Mouse (Mus musculus) c-Kit-positive CD71-negative TER-119-negative erythroid progenitor cells, embryonic 14.5 days (primary cell): ENCODE results near the gene Gsk3b.

Experiments used
- DNase-seq: peaks from one replicate; pipeline ENCODE4 v3.0.0-alpha.2; 2013; ENCODE audit warnings: low read depth

Gsk3b gene

GRCm38 (mm10) chr16:38283300-38283699, 194.5 kb downstream of the Gsk3b start:
- no peak for DNase-seq

DNA sequence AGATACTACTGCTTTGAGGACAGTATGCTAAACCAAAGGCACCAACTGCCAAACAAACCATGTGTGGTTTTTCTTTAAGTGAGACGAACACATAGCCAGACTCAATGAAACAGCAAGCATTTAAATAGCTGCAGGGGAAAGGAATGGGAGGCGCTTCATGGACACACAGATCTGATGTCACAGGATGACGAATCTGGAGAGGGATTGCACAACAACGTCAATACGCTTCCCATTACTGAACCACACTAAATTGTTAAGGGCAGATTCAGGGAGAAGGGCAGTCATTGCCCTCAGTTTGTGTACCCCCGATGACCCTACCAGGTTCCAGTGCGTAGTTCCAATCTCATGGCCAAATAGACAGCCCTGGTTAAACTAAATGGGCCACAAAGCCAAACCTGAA, 197.0 kb downstream of the Gsk3b start:
- no peak for DNase-seq

DNA sequence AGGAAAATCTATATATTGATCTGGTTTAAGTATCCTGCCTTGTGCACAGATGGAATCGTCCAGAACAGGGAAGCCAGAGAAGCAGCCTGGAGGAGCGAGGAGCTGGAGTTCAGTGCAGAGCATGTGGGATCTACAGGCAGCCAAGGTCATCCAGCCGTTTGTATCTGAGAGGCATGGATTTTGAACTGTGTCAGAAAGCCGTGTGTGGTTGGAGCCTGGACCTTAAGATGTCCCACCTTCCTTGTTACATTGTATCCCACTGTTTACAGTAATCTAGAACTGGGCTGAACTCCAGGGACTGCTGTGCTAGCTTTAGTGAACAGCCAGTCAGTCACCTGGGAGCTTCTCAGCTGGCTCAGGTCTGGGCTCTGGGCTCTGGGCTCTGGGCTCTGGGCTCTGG, 197.7 kb downstream of the Gsk3b start:
- DNase-seq, result no peak

DNA sequence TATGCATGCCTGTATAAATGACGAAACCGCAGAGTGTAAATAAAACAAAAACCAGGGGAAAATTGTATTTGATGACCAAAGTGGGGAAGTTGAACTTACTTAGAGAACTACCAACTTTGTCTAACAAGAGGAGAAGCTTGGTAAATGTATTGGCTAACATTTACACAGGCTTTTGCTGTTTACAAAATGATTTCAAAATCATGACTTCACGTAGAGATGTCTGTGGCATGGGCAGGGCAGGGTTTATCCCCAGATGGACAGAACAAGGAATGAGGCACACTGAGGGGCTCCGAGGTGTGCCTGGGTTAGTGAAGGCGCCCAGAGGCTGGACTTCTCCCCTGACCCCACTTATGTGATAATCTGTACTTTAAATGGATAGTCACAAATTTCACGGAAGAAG, 198.6 kb downstream of the Gsk3b start:
- DNase-seq, result no peak

DNA sequence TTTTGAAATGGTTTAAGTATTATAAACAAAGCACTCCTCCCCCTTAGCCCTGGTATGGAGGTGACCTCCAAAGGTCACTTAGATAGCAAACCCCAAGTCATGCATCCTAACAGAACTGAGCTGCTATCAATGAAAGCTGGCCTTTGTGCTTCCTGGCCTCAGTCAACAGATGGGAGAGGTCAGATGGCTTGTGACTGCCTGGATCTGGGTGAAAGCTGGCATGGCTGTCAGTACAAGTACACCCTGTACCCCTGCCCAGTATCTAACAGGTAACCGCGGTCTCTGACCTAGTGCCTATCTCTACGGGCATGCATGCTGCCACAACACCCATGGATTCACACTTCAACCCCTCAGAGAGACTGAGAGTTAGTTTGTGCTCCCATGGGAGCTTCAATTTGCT, 199.0 kb downstream of the Gsk3b start:
- no peak for DNase-seq

- DNase-seq, result no peak
Observed at GRCm38 (mm10) chr16:38288851-38289250, 200.1 kb downstream of the Gsk3b start.

DNA sequence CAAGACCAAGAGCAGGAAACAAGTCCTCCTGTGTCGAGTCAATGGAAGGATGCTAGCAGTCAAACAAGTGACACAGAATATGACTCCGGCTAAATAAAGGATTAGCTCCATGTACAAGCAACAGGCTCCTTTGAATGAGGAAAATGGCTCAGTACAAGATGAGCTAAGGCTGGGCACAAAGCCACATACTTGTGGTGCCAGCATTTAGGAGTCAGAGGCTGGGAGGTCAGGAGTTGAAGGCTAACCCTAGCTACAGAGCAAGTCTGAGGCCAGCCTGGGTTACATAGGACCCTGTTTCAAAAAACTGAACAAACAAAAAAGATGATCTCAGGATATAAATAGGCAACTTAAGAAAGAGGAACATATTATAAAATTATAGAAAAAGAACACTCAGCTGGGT, 201.3 kb downstream of the Gsk3b start:
- DNase-seq, result no peak

GRCm38 (mm10) chr16:38294685-38295348, 206.0 kb downstream of the Gsk3b start, which contains the start of gene Nr1i2:
Gene Nr1i2, minus strand, starts transcription at chr16:38294824.
- DNase-seq, result no peak

GRCm38 (mm10) chr16:38295349-38295930, 206.6 kb downstream of the Gsk3b start:
- no peak for DNase-seq
